Mouse (Mus musculus) bone marrow macrophage, adult 2 months (primary cell): ENCODE results near the gene Arhgap21. TPM values are rescaled to one million over a fixed set of nuclear protein-coding genes. Genes with fewer than 3 reads are reported as not detected.

Experiments
- H3K27ac ChIP-seq: 2 replicates; pipeline ENCODE4 v1.5.1; 2012; ENCODE audit warnings: low read depth, low read length; ENCODE audit not compliant: insufficient read depth
- H3K4me1 ChIP-seq: 2 replicates; pipeline ENCODE4 v1.6.1; 2012; ENCODE audit warnings: low read length; ENCODE audit not compliant: control insufficient read depth, insufficient read depth
- H3K4me3 ChIP-seq: 2 replicates; pipeline ENCODE4 v1.5.1; 2012; ENCODE audit warnings: mild to moderate bottlenecking, low read length, moderate library complexity; ENCODE audit not compliant: insufficient read depth
- CTCF ChIP-seq: IDR thresholded peaks from 2 replicates; pipeline ENCODE4 v1.5.1; 2012; ENCODE audit warnings: low read depth, mild to moderate bottlenecking, low read length, moderate library complexity
- POLR2A ChIP-seq: IDR thresholded peaks from 2 replicates; pipeline ENCODE4 v1.6.1; 2012; ENCODE audit warnings: mild to moderate bottlenecking, low read depth, low read length, borderline replicate concordance
- polyA plus RNA-seq: library from polyadenylated mRNA; stranded (reverse); fragments of >200 nt; gene quantifications from 2 replicates; pipeline ENCODE4 v1.2.4, GENCODE M21; 2012; ENCODE audit not compliant: missing spikeins, insufficient read depth, insufficient read length

The Arhgap21 gene
- polyA plus RNA-seq, 1 experiment, result 22.7 TPM

- Histone ChIP-seq H3K27ac (no peak overlapping the region), H3K4me3 (no peak overlapping the region), H3K4me1 (peaks cover 18% of the 10 kb centered on the region)
- no peak for TF ChIP-seq POLR2A
- no peak for TF ChIP-seq CTCF
These were observed 65.6 kb downstream of the Arhgap21 start for GRCm38 (mm10) chr2:20902981-20903645.

DNA sequence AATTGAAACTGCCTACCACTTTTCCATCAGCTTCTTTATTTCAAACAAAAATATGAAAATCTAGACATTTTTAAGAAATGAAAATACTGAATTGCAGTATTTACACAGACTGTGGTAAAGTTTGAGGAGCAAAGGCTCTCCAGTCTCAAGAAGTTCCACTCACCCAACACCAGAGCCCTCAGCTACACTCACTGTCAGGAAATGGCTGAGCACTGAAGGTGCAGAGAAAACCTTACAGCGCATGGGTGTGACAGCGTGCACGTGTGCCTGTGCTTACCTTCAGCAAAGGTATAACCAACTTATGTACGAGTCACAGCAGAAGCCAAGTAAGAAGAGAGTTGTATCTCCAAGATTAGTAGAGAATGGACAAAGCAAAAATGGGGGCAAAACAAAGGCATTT is 66.8 kb downstream of the Arhgap21 start:
- Histone ChIP-seq H3K4me3 (no peak overlapping the region), H3K27ac (no peak overlapping the region), H3K4me1 (peaks cover 13% of the 10 kb centered on the region)
- TF ChIP-seq POLR2A, result no peak
- no peak for TF ChIP-seq CTCF

- Histone ChIP-seq H3K4me3 (peak overlapping the region; percentile 16; the same call in 1 of the 2 replicates), H3K27ac (peak overlapping the region; percentile 75), H3K4me1 (peaks cover 2% of the 10 kb centered on the region)
- TF ChIP-seq POLR2A (no peak), CTCF (no peak)
These were observed 69.4 kb downstream of the Arhgap21 start for GRCm38 (mm10) chr2:20899301-20899700.

DNA sequence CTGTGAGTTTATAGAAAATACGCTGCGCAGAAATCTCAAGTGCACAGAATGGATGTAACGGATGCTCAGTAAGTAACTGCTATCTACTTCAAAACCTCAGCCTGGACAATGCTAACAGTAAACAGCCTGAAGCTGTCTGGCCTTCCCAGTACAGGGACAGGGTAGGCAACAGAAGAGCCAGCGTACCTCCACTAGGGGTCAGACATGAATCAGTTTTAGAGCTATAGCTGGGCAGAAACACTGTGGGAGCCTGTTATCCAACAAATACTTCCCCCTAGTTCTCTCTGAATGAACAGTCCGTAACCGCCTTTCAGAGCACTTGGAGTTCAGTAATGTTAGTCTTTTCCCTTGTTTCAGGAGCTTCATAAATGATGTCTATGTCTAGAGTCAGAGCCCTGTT is 70.0 kb downstream of the Arhgap21 start:
- peak overlapping the region; percentile 16 for H3K4me3 ChIP-seq
- peaks cover 5% of the 10 kb centered on the region for H3K4me1 ChIP-seq
- peak overlapping the region; percentile 75 for H3K27ac ChIP-seq
- peak; percentile 64 for TF ChIP-seq CTCF
- TF ChIP-seq POLR2A, result no peak

DNA sequence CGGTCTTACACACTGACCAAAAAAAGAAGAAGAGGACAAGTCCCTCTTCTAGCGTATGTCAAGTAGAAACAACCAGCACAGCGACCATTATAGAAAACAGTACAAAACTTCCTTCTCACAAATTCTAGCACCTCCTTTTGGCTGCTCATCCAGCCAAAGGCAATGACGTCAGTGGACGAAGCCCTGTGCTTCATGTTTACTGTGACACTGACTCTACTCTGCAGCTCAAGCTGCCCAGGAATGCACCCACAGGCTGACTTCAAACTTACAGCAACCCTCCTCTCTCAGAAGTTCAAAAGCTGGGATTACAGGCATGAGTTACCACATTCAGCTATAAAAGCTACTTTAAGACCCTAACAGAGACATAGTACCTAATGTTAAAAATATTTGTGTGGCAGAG is 72.2 kb downstream of the Arhgap21 start:
- peaks cover 5% of the 10 kb centered on the region for H3K4me1 ChIP-seq
- TF ChIP-seq POLR2A (no peak), CTCF (no peak)
- no peak overlapping the region for H3K4me3 ChIP-seq
- no peak overlapping the region for H3K27ac ChIP-seq

DNA sequence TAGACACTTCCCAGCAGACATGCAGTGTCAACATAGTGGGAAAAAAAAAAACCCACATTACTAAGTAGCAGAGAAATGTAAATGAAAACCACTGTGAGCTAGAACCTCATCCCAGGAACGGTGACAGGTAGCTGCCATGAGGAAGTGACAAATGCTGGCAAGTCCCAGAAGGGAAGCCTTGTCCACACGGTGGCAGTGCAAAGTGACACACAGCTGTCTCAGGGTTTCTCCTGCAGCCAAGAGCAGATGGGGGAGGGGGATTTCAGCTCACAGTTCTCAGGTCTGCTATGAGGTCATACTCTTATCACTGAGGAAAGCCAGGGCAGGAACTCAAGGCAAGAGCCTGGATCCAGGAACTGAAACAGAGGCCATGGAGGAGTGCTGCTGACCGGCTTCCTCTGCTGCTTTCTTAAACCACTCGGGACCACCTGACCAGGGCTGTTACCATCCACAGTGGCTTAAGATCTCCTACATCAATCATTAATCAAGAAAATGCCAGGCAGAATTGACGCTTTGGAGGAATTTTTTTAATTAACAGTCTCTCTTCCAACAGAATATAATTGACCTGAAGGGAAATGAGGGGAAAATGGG is 74.5 kb downstream of the Arhgap21 start:
- H3K27ac ChIP-seq, result no peak overlapping the region
- peaks cover 5% of the 10 kb centered on the region for H3K4me1 ChIP-seq
- no peak overlapping the region for H3K4me3 ChIP-seq
- no peak for TF ChIP-seq CTCF
- no peak for TF ChIP-seq POLR2A

- no peak for TF ChIP-seq CTCF
- TF ChIP-seq POLR2A, result no peak
- H3K4me1 ChIP-seq, result no peaks in the 10 kb centered on the region
- H3K4me3 ChIP-seq, result no peak overlapping the region
- no peak overlapping the region for H3K27ac ChIP-seq
These were observed 79.9 kb downstream of the Arhgap21 start for GRCm38 (mm10) chr2:20888751-20889150.

GRCm38 (mm10) chr2:20883288-20883687 is 85.4 kb downstream of the Arhgap21 start:
- Histone ChIP-seq H3K4me3 (no peak overlapping the region), H3K27ac (no peak overlapping the region), H3K4me1 (no peaks in the 10 kb centered on the region)
- no peak for TF ChIP-seq POLR2A
- no peak for TF ChIP-seq CTCF

DNA sequence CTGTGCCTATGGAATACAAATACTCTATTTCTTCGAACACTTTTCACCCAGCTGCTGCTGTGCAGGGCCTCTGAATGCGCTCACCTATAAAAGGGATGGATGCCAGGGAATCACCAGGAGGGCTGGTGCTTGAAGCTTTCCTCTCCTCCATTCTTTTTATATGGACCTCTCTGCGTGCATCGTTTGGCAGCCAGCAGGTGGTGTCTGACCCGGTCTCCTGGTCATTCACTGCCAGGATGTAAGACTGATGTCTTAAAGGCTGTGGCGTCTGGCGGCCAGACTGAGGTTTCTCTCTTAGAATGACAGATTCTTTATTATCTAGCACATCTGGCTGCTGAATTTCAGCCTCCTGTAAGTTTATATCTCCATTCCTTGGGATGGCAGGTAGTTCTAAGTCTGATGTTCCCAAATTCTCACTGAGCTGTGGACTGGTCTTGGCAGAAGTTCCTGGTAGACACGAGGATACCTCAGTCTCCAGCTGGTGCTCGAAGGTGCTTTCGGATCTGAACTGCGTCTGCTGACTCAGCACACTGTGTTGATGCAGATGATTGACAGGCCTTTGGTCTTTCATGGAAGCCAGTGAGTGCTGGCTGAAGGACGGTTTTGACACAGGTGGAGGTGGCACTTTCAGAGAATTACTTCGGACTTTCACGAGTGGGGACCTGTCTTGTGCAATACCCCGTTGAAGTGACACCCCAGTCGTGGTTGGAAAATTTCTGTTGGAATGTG is 88.6 kb downstream of the Arhgap21 start:
- no peak overlapping the region for H3K27ac ChIP-seq
- TF ChIP-seq POLR2A (no peak), CTCF (no peak)

DNA sequence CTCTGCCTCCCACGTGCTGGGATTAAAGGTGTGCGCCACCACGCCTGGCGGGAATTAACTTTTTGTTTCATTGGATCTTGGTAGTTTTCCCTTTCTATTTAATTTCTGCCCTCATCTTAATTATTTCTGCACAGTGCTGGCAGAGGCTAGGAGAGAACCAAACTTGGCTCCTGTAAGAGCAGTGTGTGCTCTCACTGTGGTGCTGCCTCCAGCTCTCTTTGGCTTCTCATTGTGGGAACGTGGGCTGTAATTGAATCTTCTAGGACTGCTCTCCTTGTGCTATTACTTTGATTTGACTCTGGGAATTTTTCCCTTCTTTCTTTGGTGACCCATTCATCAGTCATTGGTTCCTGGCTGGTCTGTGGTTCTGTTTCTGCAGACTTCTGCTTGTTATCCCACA is 94.1 kb downstream of the Arhgap21 start:
- Histone ChIP-seq H3K4me3 (no peak overlapping the region), H3K27ac (no peak overlapping the region), H3K4me1 (no peaks in the 10 kb centered on the region)
- TF ChIP-seq CTCF (no peak), POLR2A (no peak)

More for the DNA sequence above, 88.6 kb downstream of the Arhgap21 start:
- no peak overlapping the region for H3K4me3 ChIP-seq
- H3K4me1 ChIP-seq, result no peaks in the 10 kb centered on the region
